Mouse (Mus musculus) kidney, postnatal 14 days (tissue): Measurements from ENCODE around the gene Ppdpf.

ENCODE experiments used
- DNase-seq: peaks from one replicate; pipeline ENCODE4 v3.0.0; 2022; ENCODE audit warnings: mixed read lengths

The Ppdpf gene

DNA sequence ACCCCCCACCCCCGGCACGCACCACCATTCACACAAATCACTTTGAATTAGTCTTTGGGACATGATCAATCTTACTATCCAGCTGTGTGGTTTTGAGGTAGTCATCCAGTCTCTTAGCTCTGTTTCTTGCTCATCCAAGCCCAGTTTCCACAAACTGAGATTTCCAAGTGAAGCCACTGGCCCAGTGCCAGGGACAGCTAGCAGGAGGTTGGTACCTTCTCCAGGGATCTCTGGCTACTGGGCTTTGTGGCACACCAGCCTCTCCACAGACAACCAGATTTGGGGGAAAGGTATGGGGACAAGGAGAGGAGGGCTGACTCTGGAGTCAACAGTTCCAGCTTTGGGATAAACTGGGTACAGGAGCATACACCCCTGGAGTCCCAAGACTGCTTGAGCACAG lies 33.3 kb downstream of the Ppdpf start:
- DNase-seq = peak; percentile 38

DNA sequence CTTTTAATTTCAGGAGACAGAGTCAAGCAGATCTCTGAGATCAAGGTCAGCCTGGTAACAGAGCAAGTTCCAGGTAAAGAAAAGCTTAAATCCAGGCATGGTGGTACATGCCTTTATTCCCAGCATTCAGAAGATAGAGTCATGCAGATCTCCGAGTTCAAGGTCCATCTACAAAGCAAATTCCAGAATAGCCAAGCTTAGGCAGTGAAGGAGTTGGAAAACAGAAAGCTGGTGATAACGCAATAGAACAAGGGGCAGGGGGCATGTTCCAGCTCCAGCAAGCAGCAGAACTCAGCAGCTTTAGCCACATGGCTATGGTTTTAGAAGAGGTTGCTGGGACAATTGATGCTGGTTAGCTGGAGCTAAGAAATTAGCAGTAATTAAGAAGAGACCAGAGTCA lies 37.9 kb downstream of the Ppdpf start:
- no peak for DNase-seq

DNA sequence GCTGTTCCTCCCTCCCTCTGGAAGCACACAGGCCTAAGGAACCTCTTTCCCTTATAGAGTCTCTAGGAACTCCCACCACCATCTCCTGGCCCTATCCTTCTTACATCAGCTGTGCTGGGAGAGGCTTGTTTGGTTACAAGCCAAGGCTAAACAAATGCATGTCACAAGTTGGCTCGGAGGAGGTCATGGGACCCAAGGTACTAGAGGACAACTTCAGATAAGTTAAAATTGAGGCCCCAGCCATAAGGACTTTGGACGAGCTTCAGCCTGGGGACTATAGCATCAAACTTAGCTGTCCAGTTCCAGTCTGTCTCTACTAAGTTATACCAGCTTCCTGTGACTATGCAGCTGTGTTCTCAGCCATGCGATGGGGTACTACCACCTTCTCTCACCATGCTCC lies 40.1 kb downstream of the Ppdpf start:
- no peak for DNase-seq

DNA sequence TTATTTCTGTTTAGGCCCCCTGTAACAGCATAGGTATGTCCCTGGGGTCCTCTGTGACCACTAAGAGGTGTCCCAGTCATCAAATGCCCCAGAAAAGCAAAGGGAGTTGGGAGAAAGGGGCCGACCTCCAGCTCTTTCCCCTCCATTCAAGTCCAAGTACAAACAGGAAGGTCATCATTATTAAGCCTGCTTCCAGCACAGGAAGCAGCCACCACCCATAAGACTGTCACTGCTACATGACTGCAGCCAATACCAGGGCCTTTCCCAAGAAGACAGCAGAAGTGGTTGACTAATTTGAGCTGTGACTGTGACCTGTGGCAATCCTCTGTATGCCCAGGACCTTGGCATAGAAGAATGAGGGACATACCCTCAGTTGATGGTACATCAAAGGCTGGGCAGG lies 41.3 kb downstream of the Ppdpf start:
- peak; percentile 19 for DNase-seq

DNA sequence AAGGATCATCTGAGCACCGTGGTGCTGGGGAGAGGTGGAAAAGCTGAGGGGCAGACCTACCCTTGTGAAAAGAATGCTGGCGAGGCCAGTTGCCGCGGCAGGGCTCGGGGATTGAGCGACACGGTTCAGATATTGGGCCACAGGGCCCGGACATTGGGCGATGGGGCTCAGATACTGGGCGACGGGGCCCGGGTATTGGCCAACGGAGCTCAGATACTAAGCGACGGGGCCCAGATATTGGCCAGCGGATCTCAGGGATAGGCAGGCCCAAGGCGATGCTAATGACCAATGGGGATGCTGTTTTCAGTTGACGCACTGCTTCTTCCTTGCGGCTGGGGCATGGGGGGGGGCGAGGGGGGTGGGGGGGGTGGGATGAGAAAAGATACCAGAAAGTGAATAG lies 44.1 kb downstream of the Ppdpf start:
- DNase-seq = no peak

DNA sequence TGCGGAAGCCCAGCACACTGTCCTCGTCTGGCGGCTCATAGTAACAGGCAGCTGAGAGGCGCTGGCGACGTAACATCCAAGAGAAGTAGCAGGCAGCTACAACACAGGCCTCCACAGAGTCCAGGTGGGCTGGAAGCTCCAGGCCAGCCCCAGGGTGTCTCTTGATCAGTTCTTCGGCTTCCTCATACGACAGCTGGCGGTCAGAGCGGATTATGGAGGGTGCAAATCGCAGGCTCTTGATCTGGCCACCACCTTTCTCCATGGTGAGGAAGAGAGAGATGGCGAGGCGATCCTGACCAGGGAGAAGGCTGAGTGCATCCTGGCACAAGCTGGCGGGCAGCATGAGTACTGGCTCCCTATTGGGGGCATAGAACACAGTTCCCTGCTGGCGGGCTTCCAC lies 46.4 kb downstream of the Ppdpf start:
- DNase-seq = no peak

DNA sequence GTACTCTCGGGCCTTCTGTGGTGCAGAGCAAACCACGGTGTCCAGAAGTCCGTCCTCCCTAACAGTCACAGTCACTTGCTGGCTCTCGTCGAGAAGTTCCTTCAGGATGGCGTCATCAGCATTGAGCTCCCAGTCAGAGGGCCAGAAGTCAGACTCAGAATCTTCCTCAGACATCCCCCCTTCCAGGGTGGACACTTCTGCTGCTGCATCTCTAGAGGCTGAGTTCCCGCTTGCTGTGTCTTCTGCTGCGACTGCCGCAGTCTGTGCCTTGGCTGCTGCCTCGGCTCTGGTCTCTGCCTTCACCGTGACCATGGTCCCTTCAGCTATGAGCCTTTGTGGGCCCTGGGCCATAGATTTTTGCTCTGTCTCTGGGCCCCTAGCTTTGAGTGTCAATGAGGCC lies 47.6 kb downstream of the Ppdpf start:
- DNase-seq = no peak

DNA sequence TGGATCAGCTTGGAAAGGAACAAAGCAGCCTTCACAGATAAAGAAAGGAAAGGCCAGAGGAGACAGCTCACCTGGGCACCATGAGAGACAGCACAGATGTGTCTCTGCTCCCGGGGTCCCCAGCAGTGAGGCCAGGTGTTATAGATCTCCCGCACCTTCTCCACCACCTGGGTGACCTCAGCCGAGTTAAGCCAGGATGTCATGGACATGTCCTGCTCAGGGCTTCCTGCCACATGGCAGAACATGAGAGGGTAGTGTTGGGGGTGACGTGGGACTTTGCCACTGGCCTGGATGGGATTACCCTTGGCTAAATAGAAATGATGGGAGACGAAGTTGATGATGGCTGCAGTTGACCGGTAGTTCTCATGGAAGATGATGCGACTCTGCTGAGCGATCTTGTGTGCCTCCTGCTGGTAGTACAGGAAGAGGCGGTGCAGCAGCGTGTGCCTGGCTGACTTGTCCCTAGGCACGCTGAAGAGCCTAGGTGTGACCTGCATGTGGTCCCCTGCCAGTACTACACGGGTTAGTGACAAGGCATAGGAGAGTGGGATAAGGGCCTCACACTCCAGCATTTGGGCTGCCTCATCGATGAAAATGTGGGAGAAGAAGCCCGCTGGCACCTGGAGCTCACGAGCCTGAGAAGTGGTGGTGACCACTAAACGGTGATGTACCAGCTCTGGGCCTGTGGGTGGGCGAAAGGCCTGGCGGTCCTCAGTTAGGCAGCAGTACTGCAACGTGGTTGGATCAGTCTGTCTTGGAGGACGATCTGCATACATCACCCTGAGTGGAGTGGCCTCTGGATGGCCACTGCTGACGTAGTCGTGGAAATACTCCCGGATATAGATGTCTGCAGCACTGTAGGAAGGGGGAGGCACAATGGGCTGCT lies 48.9 kb downstream of the Ppdpf start:
- DNase-seq = no peak

DNA sequence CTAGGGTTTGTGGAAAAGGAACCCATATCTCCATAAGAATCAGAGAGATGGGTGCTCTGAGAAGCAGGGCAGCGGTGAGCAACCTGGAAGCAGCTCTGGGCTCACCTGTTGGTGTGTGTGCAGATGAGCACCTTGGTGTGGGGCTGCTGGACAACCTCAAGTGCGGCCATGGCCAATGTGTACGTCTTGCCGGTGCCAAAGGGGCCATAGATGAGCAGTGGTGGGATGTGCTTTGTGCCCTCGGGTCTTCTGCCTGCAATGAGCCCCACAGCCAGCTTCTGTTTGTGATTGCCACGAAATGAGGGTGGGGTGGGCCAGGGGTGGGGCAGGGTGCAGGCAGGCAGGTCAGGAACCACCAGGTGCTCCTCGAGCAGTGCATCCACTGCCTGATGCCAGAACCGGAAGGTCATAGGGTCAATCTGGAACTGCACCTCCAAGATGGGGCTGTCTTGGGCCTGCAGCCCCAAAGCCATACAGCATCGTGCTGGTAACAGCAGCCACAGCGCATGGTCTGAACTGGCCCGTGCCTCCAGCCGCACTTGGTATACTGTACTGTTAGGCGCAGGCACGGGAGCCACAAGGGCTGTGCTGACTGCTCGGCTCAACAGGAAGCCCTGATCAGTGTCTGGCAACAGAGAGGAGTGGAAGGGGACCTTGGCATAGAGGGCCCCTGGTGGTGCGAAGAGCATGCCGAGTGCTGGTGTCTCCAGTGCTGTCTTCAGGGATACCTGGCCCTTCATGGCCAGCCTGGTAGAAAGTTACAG lies 50.4 kb downstream of the Ppdpf start:
- DNase-seq = no peak

DNA sequence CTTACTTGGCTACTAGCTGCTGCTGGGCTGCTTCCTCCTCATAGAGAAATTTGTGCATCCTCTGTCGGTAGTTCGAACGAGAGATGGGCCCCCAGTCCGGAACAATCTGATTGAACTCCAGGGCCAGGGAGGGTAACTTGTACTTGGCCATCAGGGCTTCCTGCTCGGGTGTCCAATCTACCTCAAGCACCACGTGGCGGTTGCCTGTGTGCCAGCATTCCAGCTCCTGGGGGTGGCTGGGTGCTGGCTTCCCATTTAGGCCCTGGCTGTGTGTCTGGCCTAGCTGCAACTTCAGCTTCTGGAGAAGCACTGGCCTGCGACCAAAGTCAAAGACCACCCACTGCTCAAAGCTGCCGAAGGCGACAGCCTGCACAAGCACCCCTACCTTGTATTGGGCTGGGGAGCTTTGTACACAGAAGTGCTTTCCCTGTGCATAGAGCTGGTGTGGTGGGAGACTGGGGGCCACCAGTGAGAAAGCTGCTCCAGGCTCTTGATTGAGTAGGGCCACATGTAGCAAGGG lies 51.1 kb downstream of the Ppdpf start:
- DNase-seq = no peak
